Mouse (Mus musculus): ENCODE data around the gene Scn10a. TPM values are rescaled to one million over a fixed set of nuclear protein-coding genes. Genes with fewer than 3 reads are reported as not detected.

The Scn10a gene
- total RNA-seq, 1 experiment from 2014 or later, result not detected

Other genes with a start within 250 kb of the Scn10a start
- gene Scn5a, start 140.3 kb downstream of the Scn10a start, total RNA-seq (2017), result not detected in 2 replicates
- not detected in 2 replicates for gene Scn11a, start 106.1 kb upstream of the Scn10a start, total RNA-seq (2017)
- gene Wdr48, start 175.6 kb upstream of the Scn10a start, total RNA-seq (2017), result 90.0 and 97.9 TPM in 2 replicates
- 1.7 and 3.6 TPM in 2 replicates for gene Gorasp1, start 218.2 kb upstream of the Scn10a start, total RNA-seq (2017)
- 0.35 TPM in 1 of 2 replicates, not detected in the other for gene Ttc21a, start 218.3 kb upstream of the Scn10a start, total RNA-seq (2017)

Data from neutrophil, adult 5-6 weeks (primary cell).